Mouse (Mus musculus) intestine, embryonic 14.5 days (tissue): ENCODE measurements around the gene Serpina12. TPM values are rescaled to one million over a fixed set of nuclear protein-coding genes. Genes with fewer than 3 reads are reported as not detected.

Source experiments
- ATAC-seq: fragments of 200-750 bp; cut with Nextera tagmentation; replicated peaks from 2 replicates; pipeline ENCODE4 v1.8.0; 2017; ENCODE audit warnings: low read depth, moderate number of reproducible peaks, moderate TSS enrichment, moderate library complexity; ENCODE audit not compliant: low FRiP score, low TSS enrichment
- DNase-seq: peaks from one replicate; pipeline ENCODE4 v3.0.0-alpha.2; 2018; ENCODE audit warnings: low spot score
- H3K27ac ChIP-seq: fragments of 300-500 bp; sonication (generic); 2 replicates; pipeline ENCODE4 v1.5.1; 2014; ENCODE audit warnings: low read depth, mild to moderate bottlenecking, control low read depth
- H3K27me3 ChIP-seq: fragments of 300-500 bp; sonication (generic); replicated peaks from 2 replicates; pipeline ENCODE4 v1.6.1; 2014; ENCODE audit warnings: low read length, control low read depth; ENCODE audit not compliant: control insufficient read depth, insufficient read depth
- H3K36me3 ChIP-seq: fragments of 300-500 bp; sonication (generic); 2 replicates; pipeline ENCODE4 v1.6.1; 2014; ENCODE audit warnings: low read length, control low read depth; ENCODE audit not compliant: control insufficient read depth, insufficient read depth
- H3K4me1 ChIP-seq: fragments of 300-500 bp; sonication (generic); replicated peaks from 2 replicates; pipeline ENCODE4 v1.6.1; 2014; ENCODE audit warnings: low read length, control low read depth, mixed read lengths; ENCODE audit not compliant: control insufficient read depth, insufficient read depth
- H3K4me2 ChIP-seq: fragments of 300-500 bp; sonication (generic); 2 replicates; pipeline ENCODE4 v1.6.1; 2014; ENCODE audit warnings: low read length
- H3K4me3 ChIP-seq: fragments of 300-500 bp; sonication (generic); 2 replicates; pipeline ENCODE4 v1.5.1; 2014; ENCODE audit warnings: low read depth, low read length, control low read depth, mixed read lengths
- H3K9ac ChIP-seq: fragments of 300-500 bp; sonication (generic); 2 replicates; pipeline ENCODE4 v1.6.1; 2014; ENCODE audit warnings: mild to moderate bottlenecking, low read length
- H3K9me3 ChIP-seq: fragments of 300-500 bp; sonication (generic); 2 replicates; pipeline ENCODE4 v1.6.1; 2016; ENCODE audit warnings: low read length, control low read depth; ENCODE audit not compliant: control insufficient read depth
- WGBS: fragments of 180-500 bp; shearing (Covaris S2); extraction: QIAGEN DNeasy Blood & Tissue Kit; methylation state at CpG from one replicate; pipeline ENCODE4 v1.1.7; 2014; 5-methylcytosine and 5-hydroxymethylcytosine counted together
- polyA plus RNA-seq: library from polyadenylated mRNA; unstranded; fragments of >200 nt; fragmentation: Nextera tagmentation; extraction: Ambion mirVana; gene quantifications from 2 replicates; pipeline ENCODE4 v1.2.1, GENCODE M21; 2014

The Serpina12 gene
- polyA plus RNA-seq, 1 experiment from 2014 or later: not detected

- no peak overlapping the region for H3K4me2 ChIP-seq
- H3K27ac ChIP-seq: no peak overlapping the region
- WGBS: 93% methylated on average over 3 of the region's 3 CpGs
- no peaks in the 10 kb centered on the region for H3K27me3 ChIP-seq
- DNase-seq: no peak
- H3K9ac ChIP-seq: no peak overlapping the region
- no peak overlapping the region for H3K4me3 ChIP-seq
- H3K4me1 ChIP-seq: no peaks in the 10 kb centered on the region
- 0 out of 2 replicates have a peak, but pooled peaks cover 4% of the 10 kb centered on the region for H3K9me3 ChIP-seq
- H3K36me3 ChIP-seq: no peaks in the 10 kb centered on the region
- ATAC-seq: no peak
Measured at GRCm38 (mm10) chr12:104000594-104000993, 43.6 kb downstream of the Serpina12 start.

- no peak for ATAC-seq
- H3K4me2 ChIP-seq: no peak overlapping the region
- H3K36me3 ChIP-seq: no peaks in the 10 kb centered on the region
- no peaks in the 10 kb centered on the region for H3K27me3 ChIP-seq
- 0 out of 2 replicates have a peak, but pooled peaks cover 2% of the 10 kb centered on the region for H3K9me3 ChIP-seq
- H3K4me3 ChIP-seq: no peak overlapping the region
- 88% methylated on average over 8 of the region's 8 CpGs for WGBS
- H3K27ac ChIP-seq: no peak overlapping the region
- no peaks in the 10 kb centered on the region for H3K4me1 ChIP-seq
- DNase-seq: no peak
- no peak overlapping the region for H3K9ac ChIP-seq
Measured at GRCm38 (mm10) chr12:103999611-104000010, 44.6 kb downstream of the Serpina12 start.

GRCm38 (mm10) chr12:103996513-103996912 is 47.7 kb downstream of the Serpina12 start:
- Histone ChIP-seq H3K9ac (no peak overlapping the region), H3K4me1 (no peaks in the 10 kb centered on the region), H3K27ac (no peak overlapping the region), H3K27me3 (no peaks in the 10 kb centered on the region), H3K4me3 (no peak overlapping the region), H3K36me3 (no peaks in the 10 kb centered on the region), H3K4me2 (no peak overlapping the region), H3K9me3 (no peaks in the 10 kb centered on the region)
- 66% methylated on average over 2 of the region's 2 CpGs for WGBS
- ATAC-seq (no peak), DNase-seq (no peak)

GRCm38 (mm10) chr12:103995292-103996072 is 48.8 kb downstream of the Serpina12 start:
- DNase-seq: peak; percentile 75
- no peak overlapping the region for H3K4me3 ChIP-seq
- no peak overlapping the region for H3K9ac ChIP-seq
- H3K27ac ChIP-seq: no peak overlapping the region
- H3K4me1 ChIP-seq: no peaks in the 10 kb centered on the region
- ATAC-seq: no peak
- H3K4me2 ChIP-seq: no peak overlapping the region
- H3K9me3 ChIP-seq: no peaks in the 10 kb centered on the region
- no peaks in the 10 kb centered on the region for H3K27me3 ChIP-seq
- WGBS: 41% methylated on average over 5 of the region's 5 CpGs
- H3K36me3 ChIP-seq: no peaks in the 10 kb centered on the region

GRCm38 (mm10) chr12:103992945-103993344 is 51.3 kb downstream of the Serpina12 start:
- Histone ChIP-seq H3K27me3 (no peaks in the 10 kb centered on the region), H3K36me3 (no peaks in the 10 kb centered on the region), H3K9me3 (no peaks in the 10 kb centered on the region), H3K27ac (no peak overlapping the region), H3K4me1 (no peaks in the 10 kb centered on the region), H3K9ac (no peak overlapping the region), H3K4me2 (no peak overlapping the region), H3K4me3 (no peak overlapping the region)
- 72% methylated on average over 7 of the region's 7 CpGs for WGBS
- ATAC-seq (no peak), DNase-seq (no peak)

GRCm38 (mm10) chr12:103989857-103990256 is 54.4 kb downstream of the Serpina12 start, which contains the start of gene Serpina11:
Serpina11 (minus strand) TSS chr12:103989957.
- Histone ChIP-seq H3K9me3 (no peaks in the 10 kb centered on the region), H3K36me3 (no peaks in the 10 kb centered on the region), H3K27ac (no peak within 1 kb of the TSS), H3K27me3 (no peaks in the 10 kb centered on the region), H3K4me1 (no peaks in the 10 kb centered on the region), H3K4me2 (no peak within 1 kb of the TSS), H3K9ac (no peak within 1 kb of the TSS), H3K4me3 (no peak within 1 kb of the TSS)
- DNase-seq (no peak), ATAC-seq (no peak)
- 91% methylated on average over 6 of the region's 6 CpGs for WGBS

GRCm38 (mm10) chr12:103989514-103989767 is 54.8 kb downstream of the Serpina12 start:
- no peaks in the 10 kb centered on the region for H3K9me3 ChIP-seq
- no peak for DNase-seq
- no peaks in the 10 kb centered on the region for H3K36me3 ChIP-seq
- no peak overlapping the region for H3K9ac ChIP-seq
- H3K4me2 ChIP-seq: no peak overlapping the region
- H3K4me1 ChIP-seq: no peaks in the 10 kb centered on the region
- no peak overlapping the region for H3K4me3 ChIP-seq
- 66% methylated on average over 2 of the region's 2 CpGs for WGBS
- ATAC-seq: no peak
- H3K27me3 ChIP-seq: no peaks in the 10 kb centered on the region
- no peak overlapping the region for H3K27ac ChIP-seq

- Histone ChIP-seq H3K4me2 (no peak overlapping the region), H3K4me3 (no peak overlapping the region), H3K27ac (no peak overlapping the region), H3K36me3 (no peaks in the 10 kb centered on the region), H3K4me1 (no peaks in the 10 kb centered on the region), H3K9me3 (no peaks in the 10 kb centered on the region), H3K9ac (no peak overlapping the region), H3K27me3 (no peaks in the 10 kb centered on the region)
- ATAC-seq (no peak), DNase-seq (no peak)
- WGBS: 30% methylated on average over 14 of the region's 14 CpGs
Measured at GRCm38 (mm10) chr12:103988754-103989513, 55.3 kb downstream of the Serpina12 start.
